Mouse (Mus musculus) lung, adult 2 months (tissue): Measurements from ENCODE around the gene Bhlhe41.

ENCODE experiments used
- CTCF ChIP-seq: fragments of 200-500 bp; IDR thresholded peaks from 2 replicates; pipeline ENCODE4 v1.5.1; 2011; ENCODE audit warnings: mild to moderate bottlenecking, low read length, control low read depth; ENCODE audit not compliant: insufficient read depth
- POLR2A ChIP-seq: fragments of 200-500 bp; IDR thresholded peaks from 2 replicates; pipeline ENCODE4 v1.6.1; 2011; ENCODE audit warnings: low read depth, mild to moderate bottlenecking, control low read depth, low read length, borderline replicate concordance; ENCODE audit errors: extremely low read depth

DNA sequence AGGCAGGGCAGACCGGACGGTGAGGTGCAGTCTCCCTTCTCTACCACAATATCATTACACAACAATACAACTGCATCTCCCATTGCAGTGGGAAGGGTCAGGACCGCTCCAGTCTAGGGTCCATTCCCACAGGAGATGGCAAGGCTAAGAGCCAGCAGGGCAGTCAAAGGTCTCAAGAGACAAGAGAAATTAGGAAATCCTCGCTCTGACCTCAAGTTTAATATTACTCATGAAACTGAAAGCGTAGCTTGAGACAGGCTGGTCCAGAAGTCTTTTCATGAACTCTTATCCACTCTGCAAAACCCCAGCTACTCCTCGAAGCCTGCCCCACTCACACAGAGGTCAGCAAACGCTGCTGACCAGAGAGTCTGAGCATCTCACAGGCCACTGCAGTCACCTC lies 7.9 kb downstream of the Bhlhe41 start:
- no peak for TF ChIP-seq CTCF
- no peak for TF ChIP-seq POLR2A
